Mouse (Mus musculus): ENCODE data around the gene Cntd1.

Gene Cntd1

GRCm38 (mm10) chr11:101253613-101254389, 25.0 kb upstream of the Cntd1 start, which contains the start of gene Vps25:
Gene Vps25, plus strand, starts transcription at chr11:101253707.
- DNase-seq (ENCODE audit: extremely low spot score) = peak; percentile 88

- no peak for DNase-seq (ENCODE audit: extremely low spot score)
These were observed 22.7 kb upstream of the Cntd1 start for GRCm38 (mm10) chr11:101255826-101256775.

GRCm38 (mm10) chr11:101259261-101259712, 19.5 kb upstream of the Cntd1 start:
- DNase-seq (ENCODE audit: extremely low spot score) = no peak

GRCm38 (mm10) chr11:101259948-101260825, 18.6 kb upstream of the Cntd1 start, which contains the start of gene Wnk4:
Gene Wnk4, plus strand, starts transcription at chr11:101260567.
- peak; percentile 83 for DNase-seq (ENCODE audit: extremely low spot score)

GRCm38 (mm10) chr11:101260826-101261380, 17.9 kb upstream of the Cntd1 start:
- DNase-seq (ENCODE audit: extremely low spot score) = no peak

GRCm38 (mm10) chr11:101262272-101262967, 16.4 kb upstream of the Cntd1 start:
- peak; percentile 48 for DNase-seq (ENCODE audit: extremely low spot score)

GRCm38 (mm10) chr11:101263138-101263988, 15.4 kb upstream of the Cntd1 start:
- no peak for DNase-seq (ENCODE audit: extremely low spot score)

- DNase-seq (ENCODE audit: extremely low spot score) = no peak
These were observed 14.9 kb upstream of the Cntd1 start for GRCm38 (mm10) chr11:101263989-101264280.

GRCm38 (mm10) chr11:101264954-101265471, 13.8 kb upstream of the Cntd1 start:
- peak; percentile 46 for DNase-seq (ENCODE audit: extremely low spot score)

GRCm38 (mm10) chr11:101265906-101266305, 12.9 kb upstream of the Cntd1 start:
- DNase-seq (ENCODE audit: extremely low spot score) = no peak

GRCm38 (mm10) chr11:101269577-101270116, 9.2 kb upstream of the Cntd1 start:
- DNase-seq (ENCODE audit: extremely low spot score) = peak; percentile 64

- DNase-seq (ENCODE audit: extremely low spot score) = no peak
These were observed 6.4 kb upstream of the Cntd1 start for GRCm38 (mm10) chr11:101272446-101272845.

- DNase-seq (ENCODE audit: extremely low spot score) = no peak
These were observed 3.5 kb upstream of the Cntd1 start for GRCm38 (mm10) chr11:101275309-101275708.

GRCm38 (mm10) chr11:101276319-101277070, 2.3 kb upstream of the Cntd1 start:
- no peak for DNase-seq (ENCODE audit: extremely low spot score)

GRCm38 (mm10) chr11:101277381-101278222, 1.2 kb upstream of the Cntd1 start:
- DNase-seq (ENCODE audit: extremely low spot score) = no peak

- no peak for DNase-seq (ENCODE audit: extremely low spot score)
These were observed 369 bp downstream of the Cntd1 start for GRCm38 (mm10) chr11:101279193-101279569.

GRCm38 (mm10) chr11:101280837-101281236, 2.0 kb downstream of the Cntd1 start:
- no peak for DNase-seq (ENCODE audit: extremely low spot score)
